ENCODE assay signal across 8 mouse cellular contexts in the genomic region with DNA sequence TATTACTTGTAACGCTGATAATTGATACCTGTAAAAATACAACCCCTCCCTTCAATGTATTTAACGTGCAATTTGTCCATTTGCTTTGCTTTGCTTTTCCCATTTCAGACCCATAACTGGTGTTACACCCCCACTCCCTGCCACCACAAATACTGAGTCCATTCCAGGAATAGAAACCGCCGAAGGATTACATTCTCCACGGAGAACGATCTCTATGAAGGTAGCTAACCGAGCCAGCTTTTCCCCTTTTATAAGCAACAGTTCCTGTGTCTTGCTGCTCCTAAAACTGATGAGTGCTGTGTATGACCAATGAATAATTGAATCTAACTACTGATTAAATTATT.
DNase-seq lines count a peak whose midpoint lies in the region; ATAC-seq lines count a peak whose summit lies in the region.

No protein-coding gene starts in this region.

- no peak for ATAC-seq in heart, embryonic 16.5 days (replicated peaks; ENCODE audit: extremely low read depth, insufficient read depth, low FRiP score)
- peak; percentile 50; the same call in 1 of the 2 replicates for ATAC-seq in embryonic facial prominence, embryonic 12.5 days (ENCODE audit: insufficient number of reproducible peaks, insufficient read depth, low FRiP score, low TSS enrichment)
- ATAC-seq in hindbrain, embryonic 12.5 days (ENCODE audit: low FRiP score): peak; percentile 81
- ATAC-seq in midbrain, embryonic 16.5 days: peak; percentile 81

- DNase-seq in heart, adult 11 months: no peak
- DNase-seq in layer of hippocampus, postnatal 36 days: no peak
- no peak for DNase-seq in layer of hippocampus, adult 9-11 months
- no peak for DNase-seq in spleen, postnatal 4 days (ENCODE audit: low spot score in 2 of 2)

- peaks cover 20% of the 10 kb centered on the region for H3K4me1 ChIP-seq in heart, embryonic 16.5 days (ENCODE audit: control insufficient read depth, insufficient read depth, low read length)
- peaks cover 45% of the 10 kb centered on the region for H3K4me1 ChIP-seq in embryonic facial prominence, embryonic 12.5 days
- H3K4me1 ChIP-seq in hindbrain, embryonic 12.5 days: peaks cover 44% of the 10 kb centered on the region
- peaks cover 43% of the 10 kb centered on the region for H3K4me1 ChIP-seq in midbrain, embryonic 16.5 days (ENCODE audit: control insufficient read depth, insufficient read depth, low read length)

- H3K27ac ChIP-seq in heart, embryonic 16.5 days (ENCODE audit: low read length): peak overlapping the region; percentile 67
- H3K27ac ChIP-seq in embryonic facial prominence, embryonic 12.5 days: peak overlapping the region; percentile 96
- peak overlapping the region; percentile 96 for H3K27ac ChIP-seq in hindbrain, embryonic 12.5 days
- peak overlapping the region; percentile 98 for H3K27ac ChIP-seq in midbrain, embryonic 16.5 days (ENCODE audit: low read length)

- H3K4me3 ChIP-seq in heart, embryonic 16.5 days (ENCODE audit: low read length): peak overlapping the region; percentile 29; the same call in 1 of the 2 replicates
- H3K4me3 ChIP-seq in embryonic facial prominence, embryonic 12.5 days: 0 out of 2 replicates have a peak overlapping the region, but pooled peaks have one; percentile 10
- H3K4me3 ChIP-seq in hindbrain, embryonic 12.5 days: peak overlapping the region; percentile 1; the same call in 1 of the 2 replicates
- H3K4me3 ChIP-seq in midbrain, embryonic 16.5 days (ENCODE audit: low read depth, low read length): peak overlapping the region; percentile 3; the same call in 1 of the 2 replicates

- H3K9ac ChIP-seq in heart, embryonic 16.5 days (ENCODE audit: low read length): no peak overlapping the region; the same call in 1 of the 2 replicates
- H3K9ac ChIP-seq in embryonic facial prominence, embryonic 12.5 days: no peak overlapping the region
- H3K9ac ChIP-seq in hindbrain, embryonic 12.5 days: peak overlapping the region; percentile 47
- H3K9ac ChIP-seq in midbrain, embryonic 16.5 days (ENCODE audit: low read depth, low read length): peak overlapping the region; percentile 55

- no peaks in the 10 kb centered on the region for H3K9me3 ChIP-seq in heart, embryonic 16.5 days (replicated peaks; ENCODE audit: control insufficient read depth, low read length)
- H3K9me3 ChIP-seq in embryonic facial prominence, embryonic 12.5 days: no peaks in the 10 kb centered on the region
- no peaks in the 10 kb centered on the region for H3K9me3 ChIP-seq in hindbrain, embryonic 12.5 days (replicated peaks)
- no peaks in the 10 kb centered on the region for H3K9me3 ChIP-seq in midbrain, embryonic 16.5 days (replicated peaks; ENCODE audit: control insufficient read depth, low read length, poor library complexity, severe bottlenecking)

- H3K27me3 ChIP-seq in heart, embryonic 16.5 days (ENCODE audit: control insufficient read depth, insufficient read depth, low read length): no peaks in the 10 kb centered on the region
- H3K27me3 ChIP-seq in embryonic facial prominence, embryonic 12.5 days: no peaks in the 10 kb centered on the region
- no peaks in the 10 kb centered on the region for H3K27me3 ChIP-seq in hindbrain, embryonic 12.5 days
- no peaks in the 10 kb centered on the region for H3K27me3 ChIP-seq in midbrain, embryonic 16.5 days (ENCODE audit: control insufficient read depth, insufficient read depth, low read depth, low read length)

- peak overlapping the region; percentile 55 for H3K4me2 ChIP-seq in heart, embryonic 16.5 days (ENCODE audit: low read depth, low read length)
- H3K4me2 ChIP-seq in embryonic facial prominence, embryonic 12.5 days (replicated peaks): peak overlapping the region; percentile 36
- H3K4me2 ChIP-seq in hindbrain, embryonic 12.5 days (replicated peaks): peak overlapping the region; percentile 46
- peak overlapping the region; percentile 47 for H3K4me2 ChIP-seq in midbrain, embryonic 16.5 days (ENCODE audit: low read length)

- H3K36me3 ChIP-seq in heart, embryonic 16.5 days (ENCODE audit: control insufficient read depth, insufficient read depth): no peaks in the 10 kb centered on the region
- H3K36me3 ChIP-seq in embryonic facial prominence, embryonic 12.5 days: no peaks in the 10 kb centered on the region
- no peaks in the 10 kb centered on the region for H3K36me3 ChIP-seq in hindbrain, embryonic 12.5 days
- no peaks in the 10 kb centered on the region for H3K36me3 ChIP-seq in midbrain, embryonic 16.5 days (ENCODE audit: control insufficient read depth, insufficient read depth, low read length)

- 20% methylated on average over 7 of the region's 7 CpGs for WGBS in heart, embryonic 16.5 days
- 8% methylated on average over 7 of the region's 7 CpGs for WGBS in embryonic facial prominence, embryonic 12.5 days
- 7% methylated on average over 7 of the region's 7 CpGs for WGBS in hindbrain, embryonic 12.5 days
- under 1% methylated on average over 7 of the region's 7 CpGs for WGBS in midbrain, embryonic 16.5 days

Comparison
In these comparisons a context has a peak if more than half of its experiments do, and no peak if none do; other contexts are left out.
1. H3K9ac ChIP-seq: peak in hindbrain, embryonic 12.5 days (single experiment) and midbrain, embryonic 16.5 days (single experiment); none in heart, embryonic 16.5 days (single experiment) and embryonic facial prominence, embryonic 12.5 days (single experiment).
2. Peak in every context shown above with its lines, with median percentiles within 50 percentile points of each other: H3K27ac ChIP-seq, H3K4me2 ChIP-seq and H3K4me3 ChIP-seq.